Mouse (Mus musculus): Measurements from ENCODE around the gene Art2b. TPM values are rescaled to one million over a fixed set of nuclear protein-coding genes. Genes with fewer than 3 reads are reported as not detected.

Gene Art2b
- polyA plus RNA-seq (2012; rRNA removed), result not detected in 2 replicates

GRCm38 (mm10) chr7:101585408-101585807 is at the start of gene Art2b:
TSS of gene Art2b (minus strand) at chr7:101585600.

Other genes with a start within 250 kb of the Art2b start
- 11.7 and 16.2 TPM in 2 replicates for gene Arap1, start 237.5 kb downstream of the Art2b start, polyA plus RNA-seq (2012; rRNA removed)
- gene Gm45837, start 174.7 kb downstream of the Art2b start, polyA plus RNA-seq (2012; rRNA removed), result 0.63 TPM in 1 of 2 replicates, not detected in the other
- 46.2 and 51.6 TPM in 2 replicates for gene Pde2a, start 163.9 kb downstream of the Art2b start, polyA plus RNA-seq (2012; rRNA removed)
- gene Clpb, start 78.0 kb upstream of the Art2b start, polyA plus RNA-seq (2012; rRNA removed), result 24.4 and 27.1 TPM in 2 replicates
- 0.19 and 0.47 TPM in 2 replicates for gene Phox2a, start 232.7 kb upstream of the Art2b start, polyA plus RNA-seq (2012; rRNA removed)